Mouse (Mus musculus) ovary, postnatal 14 days (tissue): ENCODE results near the gene Negr1.

Experiments
- DNase-seq: peaks from one replicate; pipeline ENCODE4 v3.0.0; 2022; ENCODE audit warnings: low spot score

Gene Negr1

DNA sequence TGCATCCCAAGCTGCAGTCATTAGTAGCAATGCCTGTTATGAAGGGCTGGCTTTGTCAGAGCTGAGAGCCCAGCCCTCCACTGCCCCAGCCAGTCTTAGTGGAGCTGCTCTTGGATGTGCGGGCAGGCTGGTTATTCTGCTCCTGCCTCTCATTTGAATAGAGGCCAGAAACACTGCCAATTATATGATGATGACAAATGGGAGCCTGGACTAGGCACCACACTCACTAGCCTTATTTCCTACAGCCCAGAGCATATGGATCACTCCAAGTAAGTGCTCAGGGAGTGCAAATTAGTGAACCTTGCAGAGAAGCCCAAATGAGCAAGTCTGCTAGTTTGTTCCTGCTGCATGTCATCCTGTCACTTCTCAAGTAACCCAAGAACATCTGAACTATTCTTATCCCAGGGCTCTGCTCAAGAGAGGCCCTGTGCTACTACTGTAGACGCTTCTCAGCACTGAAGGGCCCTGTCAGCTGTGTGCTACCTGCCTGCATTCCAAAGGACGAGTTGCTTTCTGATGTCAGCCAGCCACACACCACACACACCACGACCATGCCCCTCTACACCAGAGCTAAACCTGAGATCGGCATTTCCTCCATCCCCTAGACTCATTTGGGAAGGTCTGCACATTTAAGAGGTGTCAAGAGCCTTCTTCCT, 553.6 kb downstream of the Negr1 start:
- no peak for DNase-seq

DNA sequence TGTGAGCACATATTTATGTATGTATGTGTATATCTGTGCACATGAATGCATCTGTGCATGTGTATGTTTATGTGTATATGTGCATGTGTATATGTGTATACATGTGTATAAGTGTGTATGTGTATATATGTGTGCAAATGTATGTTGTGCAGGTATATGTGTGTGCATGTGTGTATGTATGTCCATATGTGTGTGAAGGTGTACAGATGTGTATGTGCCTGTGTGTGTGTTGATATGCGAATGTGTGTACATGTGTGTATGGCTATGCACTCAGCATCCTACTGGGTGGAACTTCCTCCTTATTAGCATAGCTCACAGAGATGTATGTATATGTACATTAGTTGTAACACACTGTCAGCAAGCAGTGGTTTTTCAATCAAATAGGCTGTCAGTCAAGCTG, 554.4 kb downstream of the Negr1 start:
- DNase-seq = no peak

DNA sequence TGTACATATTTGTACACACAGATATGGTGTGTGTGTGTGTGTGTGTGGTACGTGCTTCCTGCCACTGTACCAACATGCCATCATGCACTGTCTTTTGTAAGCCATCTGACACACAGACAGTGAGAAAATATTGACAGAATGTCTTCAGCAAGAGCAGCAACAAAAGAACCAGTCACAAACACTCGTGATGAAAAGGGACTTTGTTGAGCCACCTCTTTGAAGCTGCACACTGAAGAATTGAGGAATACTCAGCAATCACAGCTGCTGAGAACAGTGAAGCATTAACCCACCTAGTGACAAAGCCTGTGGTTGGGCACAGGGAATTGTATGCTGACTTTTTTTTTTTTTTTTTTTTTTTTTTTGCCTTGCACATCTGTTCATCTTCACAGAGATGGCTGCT, 558.3 kb downstream of the Negr1 start:
- DNase-seq = no peak

DNA sequence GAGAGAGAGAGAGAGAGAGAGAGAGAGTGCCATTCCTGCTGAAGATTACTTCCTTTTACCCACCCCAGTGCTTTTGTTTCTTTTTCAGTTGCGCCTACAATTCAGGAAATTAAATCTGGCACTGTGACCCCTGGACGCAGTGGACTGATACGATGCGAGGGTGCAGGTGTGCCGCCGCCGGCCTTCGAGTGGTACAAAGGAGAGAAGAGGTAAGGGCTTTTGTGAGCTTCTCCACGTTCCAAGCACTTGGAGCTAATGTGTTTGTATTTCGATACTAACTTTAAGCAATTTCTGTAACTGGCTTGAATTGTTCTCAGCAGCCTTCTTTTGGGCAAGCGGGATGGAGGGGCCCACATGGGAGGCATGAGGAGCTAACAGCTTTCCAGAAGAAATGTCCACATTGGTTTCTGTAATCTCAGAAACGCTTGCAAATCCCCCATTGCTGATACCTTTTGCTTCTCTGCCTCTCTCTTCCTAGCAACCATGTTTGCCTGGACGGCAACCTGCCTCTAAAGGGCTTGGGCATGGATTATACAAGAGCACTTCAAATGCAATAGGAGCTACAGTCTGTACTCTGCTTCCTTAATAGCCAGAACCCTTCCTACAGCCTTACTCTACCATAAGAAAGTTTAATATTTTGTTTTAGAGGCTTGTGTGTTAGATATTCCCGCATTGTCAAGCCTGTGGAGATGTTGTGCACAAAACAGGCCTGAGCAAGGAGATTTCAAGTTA, 584.7 kb downstream of the Negr1 start:
- DNase-seq = no peak

DNA sequence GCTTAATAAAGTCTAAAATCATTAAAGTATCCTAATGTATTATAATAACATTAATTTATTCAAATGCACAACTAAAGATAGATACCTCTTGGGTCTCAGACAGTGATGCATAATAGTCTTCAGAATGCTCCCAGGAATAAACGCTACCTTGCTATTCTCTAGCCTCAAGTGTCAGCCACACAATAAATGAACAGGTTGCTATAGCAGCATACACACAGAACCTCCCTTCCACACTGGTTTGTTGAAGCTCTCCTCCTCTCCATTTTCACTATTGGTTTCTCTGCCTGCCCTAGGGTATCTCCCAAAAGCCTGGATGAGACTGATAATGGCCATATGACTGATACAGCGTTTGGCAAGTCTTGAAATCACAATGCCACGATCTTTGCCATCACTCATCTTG, 593.3 kb downstream of the Negr1 start:
- no peak for DNase-seq

DNA sequence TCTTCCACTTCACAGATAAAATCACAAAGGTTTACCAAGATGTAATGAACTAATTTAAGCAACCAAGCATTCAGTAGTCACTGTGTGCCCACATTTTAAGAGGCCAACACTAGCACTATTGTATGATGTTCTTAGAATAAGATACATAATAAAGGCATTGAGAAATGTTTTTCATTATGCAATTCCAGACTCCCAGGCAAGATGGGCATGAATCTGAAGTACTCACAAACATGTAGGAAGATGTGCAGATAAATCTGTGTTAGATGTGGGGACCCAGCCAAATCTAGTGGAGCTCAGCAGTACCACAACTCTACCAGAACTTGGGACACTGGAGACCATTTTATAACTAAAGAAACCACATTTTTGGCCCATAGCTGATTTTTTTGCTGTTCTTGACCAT, 593.9 kb downstream of the Negr1 start:
- DNase-seq = no peak

DNA sequence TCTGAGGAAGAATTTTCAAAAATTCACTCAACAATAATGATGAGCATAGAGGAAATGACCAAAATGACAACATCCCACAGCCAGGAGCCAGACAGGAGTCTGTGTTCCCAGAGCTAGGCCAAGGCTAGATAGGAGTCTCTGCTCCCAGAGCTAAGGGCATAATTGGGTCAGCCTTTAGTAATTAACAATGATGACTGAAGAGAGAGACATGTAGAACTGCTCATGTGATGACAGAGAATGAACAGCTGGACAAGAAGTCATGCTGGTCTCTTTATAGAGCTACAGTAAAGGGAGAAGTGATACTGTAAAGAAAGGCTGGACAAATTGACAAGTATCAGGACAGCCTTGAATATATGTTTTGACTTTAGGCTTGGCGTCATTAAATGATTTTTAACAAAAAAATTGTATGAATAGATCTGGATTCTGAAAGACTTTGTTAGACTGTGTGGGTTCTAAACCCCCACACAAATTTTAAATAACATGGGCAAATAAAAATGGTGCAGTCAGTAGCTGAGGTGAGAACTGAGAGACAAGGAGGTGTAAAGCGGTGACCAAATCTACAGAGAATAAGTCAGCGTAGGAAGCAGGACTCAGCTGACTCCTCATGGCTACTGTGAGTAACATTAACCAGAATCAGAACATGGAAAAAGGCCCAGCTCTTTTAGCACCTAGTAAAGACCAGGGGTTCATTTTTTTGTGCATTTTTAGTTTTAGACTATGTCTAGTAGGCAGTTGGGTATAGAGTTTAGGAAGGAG, 603.4 kb downstream of the Negr1 start:
- no peak for DNase-seq

DNA sequence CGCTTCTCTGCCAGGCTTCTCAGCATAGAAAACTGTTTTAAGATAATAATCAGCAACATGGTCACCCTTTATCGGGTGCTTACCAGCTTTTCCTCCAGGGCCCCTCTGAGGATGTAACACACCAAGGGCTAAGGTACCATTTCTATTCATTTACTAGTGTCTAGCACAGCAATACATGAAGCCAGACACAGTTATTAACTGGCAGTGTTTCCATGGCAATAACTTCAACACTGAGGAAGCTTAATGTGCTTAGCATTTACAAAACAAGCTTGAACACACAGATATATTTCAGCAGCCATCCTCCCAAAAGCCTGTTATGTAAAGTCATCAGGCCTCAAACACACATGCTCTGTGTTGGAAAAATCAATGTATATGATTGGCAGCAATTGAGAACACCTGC, 620.4 kb downstream of the Negr1 start:
- no peak for DNase-seq

DNA sequence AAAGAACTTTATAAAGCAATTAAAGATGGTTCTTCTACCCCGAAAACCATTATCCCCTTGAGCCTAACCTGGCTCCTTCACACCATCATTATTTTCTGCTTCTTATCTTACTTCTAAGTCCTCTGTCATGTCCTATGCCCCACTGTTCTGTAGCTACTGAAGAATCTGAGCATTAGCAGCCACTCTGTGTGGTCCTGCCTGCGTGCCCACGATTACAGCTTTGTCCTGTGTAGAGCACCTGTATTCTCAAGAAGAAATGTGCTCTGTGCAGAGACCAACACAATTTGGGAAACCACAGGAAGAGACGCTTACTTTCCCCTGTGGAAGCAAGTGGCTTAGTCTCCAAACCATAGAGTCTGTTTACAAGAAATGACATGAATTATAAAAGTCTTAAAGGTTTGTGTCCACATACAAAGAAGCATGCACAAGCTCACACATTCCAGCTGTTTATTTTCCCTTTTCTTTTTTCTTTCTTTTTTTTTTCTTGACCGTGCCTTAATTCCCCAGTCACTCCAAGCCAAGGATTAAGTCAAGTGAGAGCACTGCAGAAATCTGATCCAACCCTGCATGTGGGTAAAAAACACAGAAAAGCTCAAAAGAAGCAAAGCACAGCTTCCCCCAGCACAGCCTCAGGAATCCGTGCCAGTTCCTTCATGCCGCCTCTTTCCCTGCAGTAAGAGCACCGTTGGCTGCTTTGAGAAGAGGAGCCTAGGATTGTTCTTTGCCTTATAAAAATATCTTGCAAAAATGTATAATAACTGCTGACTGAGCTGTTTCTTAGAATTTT, 627.5 kb downstream of the Negr1 start:
- DNase-seq = no peak

DNA sequence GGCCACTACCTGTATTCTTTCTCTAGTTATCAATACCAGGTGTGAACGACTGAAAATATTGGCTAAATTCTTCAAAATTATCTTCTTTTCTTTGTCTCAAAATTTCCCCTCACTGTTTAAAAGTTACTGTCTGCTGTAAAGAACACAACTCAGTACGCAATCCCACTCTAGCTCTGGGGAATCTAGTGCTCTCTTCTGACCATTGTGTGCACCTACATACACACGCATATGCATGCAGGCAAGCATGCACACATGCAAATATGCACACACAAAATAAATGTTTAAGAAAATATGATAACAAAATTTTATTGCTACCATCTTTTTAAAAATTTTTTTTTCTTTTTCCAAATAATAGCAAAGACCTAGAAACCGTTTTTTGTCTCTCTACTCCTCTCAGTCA, 628.2 kb downstream of the Negr1 start:
- DNase-seq = no peak

DNA sequence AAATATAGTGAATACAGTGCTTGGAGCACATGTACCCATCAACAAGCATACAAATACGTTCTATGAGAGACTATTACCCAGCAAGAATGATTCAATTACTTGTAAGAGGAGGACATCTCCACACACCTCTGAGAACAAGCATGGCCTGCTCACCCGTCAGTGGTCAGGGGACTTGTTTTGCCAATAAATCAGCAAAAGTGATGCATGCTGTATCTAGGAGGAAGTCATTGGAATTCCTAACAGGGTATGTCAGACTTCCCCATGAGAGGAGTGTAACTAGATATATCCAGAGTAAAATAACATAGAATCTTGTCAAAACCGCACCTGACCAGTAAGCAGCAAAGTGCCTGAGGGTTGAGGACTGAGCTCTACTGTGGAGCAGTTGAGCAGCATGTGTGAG, 629.0 kb downstream of the Negr1 start:
- no peak for DNase-seq

DNA sequence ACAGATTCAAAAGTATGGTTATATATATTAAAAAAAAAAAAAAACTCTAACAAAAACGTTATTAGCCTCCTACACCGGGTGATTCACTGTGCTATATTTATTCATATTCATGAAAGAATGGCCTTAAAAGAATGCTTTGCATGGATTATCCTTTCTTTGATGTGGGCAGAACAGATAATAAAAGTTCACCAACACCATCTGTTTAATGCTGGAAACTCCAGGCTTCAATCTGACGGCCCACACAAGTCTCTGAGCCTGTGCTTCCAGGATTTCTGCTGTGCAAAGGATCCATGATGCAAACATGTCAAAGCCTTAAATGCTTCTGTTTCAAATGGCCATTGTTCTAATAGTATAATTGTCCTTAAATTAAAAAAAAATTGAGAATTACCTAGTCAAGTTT, 630.4 kb downstream of the Negr1 start:
- no peak for DNase-seq

DNA sequence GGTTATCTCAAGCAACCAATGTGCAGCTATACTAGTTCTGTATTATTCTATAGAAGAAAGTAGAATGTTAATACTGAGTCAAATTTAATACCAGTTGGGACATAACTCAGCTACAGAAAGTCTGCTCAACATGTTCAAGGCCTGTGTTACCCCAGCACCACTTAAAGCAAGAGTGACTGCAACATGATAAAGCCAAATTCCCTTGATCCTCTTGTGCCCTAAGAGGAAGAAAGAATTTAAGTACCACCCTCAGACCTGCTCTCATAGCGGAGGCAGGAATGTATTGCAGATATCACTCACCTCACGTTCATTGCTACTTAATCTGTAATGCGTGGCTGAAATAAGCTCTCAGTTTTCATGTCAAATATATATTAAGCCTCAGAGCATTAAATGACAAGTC, 631.5 kb downstream of the Negr1 start:
- DNase-seq = no peak

DNA sequence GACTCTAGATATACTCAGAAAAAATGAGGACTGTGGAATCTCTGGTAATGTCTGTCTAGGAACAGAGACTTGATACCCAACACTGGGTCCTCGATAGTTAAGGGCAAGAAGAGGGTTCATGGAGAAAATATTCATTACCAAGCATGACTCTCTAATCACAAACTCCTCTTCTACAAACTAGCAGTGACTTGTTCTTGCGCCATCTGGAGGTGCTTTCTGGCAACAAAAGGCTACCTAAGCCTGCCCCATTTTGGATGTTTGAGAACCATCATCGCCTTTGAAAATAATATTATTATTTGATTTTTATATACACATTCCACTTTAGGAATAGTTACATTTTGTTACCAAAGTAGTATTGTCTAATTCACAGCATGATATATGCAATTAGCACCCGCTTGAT, 637.1 kb downstream of the Negr1 start:
- DNase-seq = no peak

DNA sequence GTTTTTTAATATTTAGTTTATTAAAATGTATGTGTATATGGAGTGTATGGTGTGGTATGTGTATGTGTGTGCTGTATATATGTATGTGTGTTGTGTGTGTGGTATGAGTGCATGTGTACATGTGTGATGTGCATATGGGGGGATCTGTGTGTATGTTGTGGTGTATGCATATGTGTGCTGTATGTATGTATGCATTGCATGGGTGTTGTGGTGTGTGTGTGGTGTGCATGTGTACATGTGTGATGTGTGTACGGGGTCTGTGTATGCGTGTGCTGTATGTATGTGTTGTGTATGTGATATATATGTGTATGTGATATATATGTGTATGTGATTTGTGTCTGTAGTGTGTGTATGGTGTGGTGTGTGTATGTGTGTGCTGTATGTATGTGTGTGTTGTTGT, 640.1 kb downstream of the Negr1 start:
- no peak for DNase-seq

DNA sequence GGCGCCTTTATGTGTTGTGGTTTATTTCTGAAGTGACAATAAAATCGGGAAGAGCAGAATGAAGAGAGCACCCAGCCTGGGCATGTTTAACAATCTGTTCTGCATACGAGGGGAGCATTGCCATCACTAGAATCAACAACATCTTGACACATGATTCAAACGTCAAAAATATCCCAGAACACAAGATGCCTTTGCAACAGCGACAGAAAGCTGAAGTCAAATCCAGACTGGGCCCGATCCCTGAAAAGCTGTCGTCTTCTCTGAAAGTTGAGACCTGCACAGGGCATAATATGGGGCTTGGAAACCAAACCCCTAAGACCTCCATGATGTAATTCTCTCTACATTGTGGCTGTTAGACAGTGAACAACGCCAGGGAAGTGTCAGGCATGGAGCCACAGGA, 642.0 kb downstream of the Negr1 start:
- no peak for DNase-seq

DNA sequence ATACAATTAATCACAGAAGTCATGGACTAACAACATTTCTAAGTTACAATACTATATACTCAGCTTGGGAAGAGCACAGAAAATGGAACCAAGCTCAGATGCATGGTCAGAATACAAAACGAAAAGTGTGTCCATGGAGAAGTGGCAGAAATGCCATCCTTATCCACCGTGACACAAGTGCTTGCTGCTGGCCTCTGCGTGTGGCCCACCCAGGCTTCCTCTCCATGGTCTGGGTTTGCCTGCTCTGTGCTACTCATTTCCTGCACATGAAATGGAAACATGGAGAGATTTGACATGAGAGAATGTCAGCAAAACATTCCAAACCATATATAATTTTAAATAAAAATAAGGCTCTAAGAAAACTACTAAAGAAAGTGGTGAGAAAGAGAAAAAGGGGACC, 645.2 kb downstream of the Negr1 start:
- DNase-seq = no peak

DNA sequence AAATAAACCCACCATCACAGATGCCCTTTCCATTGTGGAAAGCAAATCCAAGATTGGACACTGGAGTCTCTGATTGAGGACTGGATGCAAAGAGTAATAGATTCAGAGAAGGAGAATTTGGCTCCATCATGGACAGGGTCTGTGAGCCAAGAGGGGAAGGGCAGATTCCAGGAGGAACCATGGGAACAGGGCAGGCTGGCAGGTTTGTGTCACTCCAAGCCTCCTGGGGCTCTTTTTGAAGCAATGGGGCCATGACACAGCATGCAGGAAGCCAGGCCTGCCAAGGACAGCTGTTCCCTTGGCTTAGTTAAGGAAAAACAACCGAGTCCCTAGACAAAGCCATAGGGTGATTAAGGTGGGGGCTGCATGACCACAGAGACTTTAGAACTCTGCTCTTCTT, 647.4 kb downstream of the Negr1 start:
- DNase-seq = no peak

DNA sequence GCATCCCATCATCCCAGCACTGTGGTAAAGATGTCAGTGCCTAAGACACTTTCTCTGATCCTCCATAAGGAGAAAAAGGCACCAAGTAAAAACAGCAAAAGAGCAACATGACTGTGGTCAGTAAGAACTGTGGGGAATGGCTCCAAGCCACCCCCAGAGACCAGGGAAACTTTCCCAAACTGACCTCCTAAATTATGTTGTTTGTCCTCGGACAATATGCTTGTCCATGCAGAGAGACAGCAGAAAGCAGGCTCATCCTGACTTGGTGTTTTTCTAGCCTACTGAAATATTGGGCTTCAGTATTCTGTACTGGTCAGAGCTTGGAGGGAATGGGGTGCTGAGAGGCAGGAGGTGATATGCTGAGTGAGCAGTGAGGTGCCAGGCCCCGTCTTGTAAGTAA, 647.8 kb downstream of the Negr1 start:
- DNase-seq = no peak

DNA sequence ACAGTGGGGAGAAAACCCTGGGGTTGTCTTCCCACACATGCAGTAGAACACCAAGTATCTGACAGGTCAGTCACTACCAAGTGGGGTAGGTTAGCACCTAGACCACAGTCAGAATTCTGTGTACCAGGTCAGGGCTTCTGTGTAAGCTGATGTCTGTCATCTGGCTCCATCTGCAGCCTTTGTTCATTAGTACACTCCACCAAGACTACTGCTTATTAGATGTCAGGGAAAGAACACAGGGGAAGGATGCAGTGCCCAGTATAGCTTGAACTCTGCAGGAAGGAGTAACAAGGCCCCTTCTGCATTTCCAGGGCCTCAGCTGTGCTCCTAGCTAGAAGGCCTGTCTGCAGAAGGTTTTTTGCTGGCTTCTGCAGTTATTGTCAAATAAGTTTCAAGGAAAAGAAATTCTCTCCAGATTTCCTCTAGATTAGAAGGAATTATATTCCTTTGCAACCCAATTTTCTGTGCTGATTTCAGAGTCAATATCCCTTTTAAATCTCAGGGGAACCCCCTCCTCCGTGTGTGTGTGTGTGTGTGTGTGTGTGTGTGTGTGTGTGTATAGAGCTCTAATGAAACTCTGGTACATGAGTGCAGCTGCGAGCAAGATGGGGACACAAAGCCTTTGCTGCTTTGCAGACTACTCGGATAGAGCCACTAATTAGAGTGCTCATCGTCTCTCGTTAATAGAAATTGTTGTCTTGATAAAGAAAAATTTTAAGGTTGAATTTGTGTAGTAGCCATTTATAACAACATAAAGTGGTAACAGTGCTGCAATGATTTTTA, 654.5 kb downstream of the Negr1 start:
- no peak for DNase-seq

DNA sequence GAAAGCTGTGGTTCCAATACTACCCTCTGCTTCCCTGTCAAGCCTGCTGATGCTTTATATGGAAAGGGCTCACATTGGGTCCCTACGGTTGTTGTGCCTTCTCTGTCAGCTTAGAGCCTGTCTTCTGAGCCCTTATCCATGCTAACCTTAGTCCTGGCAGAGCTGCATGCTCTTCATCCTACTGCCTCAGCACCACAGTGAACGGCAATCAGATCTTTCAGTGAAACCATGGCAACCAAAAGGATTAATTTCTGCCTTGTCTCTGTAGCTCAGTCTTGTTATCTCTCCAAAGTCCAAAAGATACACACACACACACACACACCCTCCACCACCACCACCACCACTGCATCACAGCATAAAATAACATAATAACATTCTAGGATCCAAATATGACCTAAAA, 656.2 kb downstream of the Negr1 start:
- DNase-seq = no peak

DNA sequence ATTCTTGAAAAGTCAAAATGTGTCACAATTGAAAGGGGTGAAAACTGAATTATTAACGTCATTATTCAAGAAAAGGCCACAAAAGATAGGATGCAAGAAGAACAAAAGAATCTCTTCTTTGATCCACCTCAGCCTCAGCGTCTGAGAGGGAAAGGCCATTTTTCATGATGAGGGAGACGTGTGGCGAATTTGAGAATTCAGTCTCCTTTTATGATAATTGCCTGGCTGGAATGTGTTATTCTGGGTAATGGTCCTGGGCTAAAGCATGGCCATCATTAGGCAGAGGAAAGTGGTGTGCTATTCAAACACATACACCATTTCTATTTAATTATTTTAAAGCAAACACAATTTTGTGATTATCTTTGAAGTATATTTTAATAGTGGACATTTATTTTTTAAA, 663.3 kb downstream of the Negr1 start:
- DNase-seq = no peak
